Mouse (Mus musculus) liver, postnatal 0 days (tissue): ENCODE measurements around the gene Mb. TPM values are rescaled to one million over a fixed set of nuclear protein-coding genes. Genes with fewer than 3 reads are reported as not detected.

Experiments
- ATAC-seq: fragments of 200-750 bp; cut with Nextera tagmentation; 2 replicates; pipeline ENCODE4 v1.8.0; 2017; ENCODE audit warnings: mild to moderate bottlenecking, moderate library complexity
- DNase-seq: peaks from one replicate; pipeline ENCODE4 v3.0.0-alpha.2; 2016
- H3K27ac ChIP-seq: fragments of 300-500 bp; sonication (generic); 2 replicates; pipeline ENCODE4 v1.5.1; 2014; ENCODE audit warnings: antibody characterized with exemption, moderate library complexity, mild to moderate bottlenecking, low read depth
- H3K27me3 ChIP-seq: fragments of 300-500 bp; sonication (generic); 2 replicates; pipeline ENCODE4 v1.6.1; 2014; ENCODE audit warnings: low read length, control low read depth, mixed read lengths; ENCODE audit not compliant: insufficient read depth
- H3K36me3 ChIP-seq: fragments of 300-500 bp; sonication (generic); replicated peaks from 2 replicates; pipeline ENCODE4 v1.6.1; 2014; ENCODE audit warnings: mild to moderate bottlenecking, control low read depth, low read length, moderate library complexity, mixed read lengths; ENCODE audit not compliant: insufficient read depth
- H3K4me1 ChIP-seq: fragments of 300-500 bp; sonication (generic); 2 replicates; pipeline ENCODE4 v1.6.1; 2014; ENCODE audit warnings: antibody characterized with exemption, mild to moderate bottlenecking, control low read depth; ENCODE audit not compliant: insufficient read depth
- H3K4me2 ChIP-seq: fragments of 300-500 bp; sonication (generic); 2 replicates; pipeline ENCODE4 v1.6.1; 2014; ENCODE audit warnings: low read depth, mild to moderate bottlenecking, low read length, moderate library complexity, mixed read lengths
- H3K4me3 ChIP-seq: fragments of 300-500 bp; sonication (generic); 2 replicates; pipeline ENCODE4 v1.5.1; 2014; ENCODE audit warnings: low read depth, low read length
- H3K9ac ChIP-seq: fragments of 300-500 bp; sonication (generic); replicated peaks from 2 replicates; pipeline ENCODE4 v1.6.1; 2014; ENCODE audit warnings: mild to moderate bottlenecking, moderate library complexity
- H3K9me3 ChIP-seq: fragments of 300-500 bp; sonication (generic); 2 replicates; pipeline ENCODE4 v1.6.1; 2016; ENCODE audit warnings: mild to moderate bottlenecking, control low read depth, low read length, mixed read lengths
- CTCF ChIP-seq: sonication (generic); IDR thresholded peaks from 2 replicates; pipeline ENCODE4 v1.5.1; 2016; ENCODE audit warnings: antibody characterized with exemption, low read depth
- EP300 ChIP-seq: IDR thresholded peaks from 2 replicates; pipeline ENCODE4 v1.6.1; 2016; ENCODE audit warnings: antibody characterized with exemption, low read depth, mild to moderate bottlenecking
- WGBS: fragments of 180-500 bp; shearing (Covaris S2); extraction: QIAGEN DNeasy Blood & Tissue Kit; methylation state at CpG from one replicate; pipeline ENCODE4 v1.1.7; 2014; ENCODE audit not compliant: insufficient replicate concordance; 5-methylcytosine and 5-hydroxymethylcytosine counted together
- polyA plus RNA-seq: library from polyadenylated mRNA; unstranded; fragments of >200 nt; fragmentation: Nextera tagmentation; extraction: Ambion mirVana; gene quantifications from 2 replicates; pipeline ENCODE4 v1.2.1, GENCODE M21; 2015

Gene Mb
- polyA plus RNA-seq, 1 experiment from 2014 or later: 0.15 TPM

DNA sequence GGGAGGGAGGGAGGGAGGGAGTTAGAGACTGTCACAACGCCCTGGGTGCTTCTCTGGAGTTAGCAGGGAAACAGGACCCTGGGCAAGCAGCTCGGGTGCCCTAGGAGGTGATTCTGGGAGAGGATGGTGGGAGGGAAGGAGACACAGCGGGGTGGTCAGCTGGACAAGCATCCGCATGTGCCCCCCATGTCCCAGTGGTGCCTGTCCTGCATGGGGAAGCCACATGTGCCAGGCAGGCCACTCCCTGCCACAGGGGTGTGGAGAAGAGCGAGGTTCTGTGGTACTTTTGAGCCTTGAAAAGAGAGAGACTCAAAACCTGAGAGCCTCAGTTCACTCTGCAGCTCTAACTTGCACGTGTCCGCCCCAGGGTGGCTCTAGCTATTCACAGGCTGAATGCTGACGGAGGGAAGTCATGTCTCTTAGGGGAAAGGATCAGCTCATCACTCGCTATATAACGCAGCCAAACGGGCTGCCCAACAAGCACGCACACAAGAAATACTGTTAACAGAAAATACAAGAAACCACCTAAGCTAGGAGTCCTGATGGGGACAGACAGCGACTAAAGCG is 28.9 kb upstream of the Mb start:
- H3K4me1 ChIP-seq: peaks cover 2% of the 10 kb centered on the region; the same call in 1 of the 2 replicates
- ATAC-seq: no peak
- WGBS: 76% methylated on average over 14 of the region's 14 CpGs
- H3K36me3 ChIP-seq: peaks cover 11% of the 10 kb centered on the region
- H3K4me3 ChIP-seq: no peak overlapping the region
- H3K9me3 ChIP-seq: no peaks in the 10 kb centered on the region
- H3K27me3 ChIP-seq: no peaks in the 10 kb centered on the region
- no peak for TF ChIP-seq EP300
- no peak for TF ChIP-seq CTCF
- DNase-seq: no peak
- H3K4me2 ChIP-seq: no peak overlapping the region
- H3K9ac ChIP-seq: no peak overlapping the region
- H3K27ac ChIP-seq: no peak overlapping the region

- H3K9ac ChIP-seq: no peak overlapping the region
- no peak overlapping the region for H3K4me2 ChIP-seq
- H3K36me3 ChIP-seq: peaks cover 11% of the 10 kb centered on the region
- H3K27me3 ChIP-seq: no peaks in the 10 kb centered on the region
- 68% methylated on average over 3 of the region's 3 CpGs for WGBS
- DNase-seq (no peak), ATAC-seq (no peak)
- no peaks in the 10 kb centered on the region for H3K9me3 ChIP-seq
- peak overlapping the region; percentile 8 for H3K27ac ChIP-seq
- no peak overlapping the region for H3K4me3 ChIP-seq
- H3K4me1 ChIP-seq: peaks cover 3% of the 10 kb centered on the region; the same call in 1 of the 2 replicates
- TF ChIP-seq EP300 (no peak), CTCF (no peak)
These were observed 28.3 kb upstream of the Mb start for GRCm38 (mm10) chr15:77078786-77079185.

GRCm38 (mm10) chr15:77077906-77078305 is 27.4 kb upstream of the Mb start:
- WGBS: 65% methylated on average over 9 of the region's 9 CpGs
- peaks cover 9% of the 10 kb centered on the region for H3K36me3 ChIP-seq
- DNase-seq: peak; percentile 55

DNA sequence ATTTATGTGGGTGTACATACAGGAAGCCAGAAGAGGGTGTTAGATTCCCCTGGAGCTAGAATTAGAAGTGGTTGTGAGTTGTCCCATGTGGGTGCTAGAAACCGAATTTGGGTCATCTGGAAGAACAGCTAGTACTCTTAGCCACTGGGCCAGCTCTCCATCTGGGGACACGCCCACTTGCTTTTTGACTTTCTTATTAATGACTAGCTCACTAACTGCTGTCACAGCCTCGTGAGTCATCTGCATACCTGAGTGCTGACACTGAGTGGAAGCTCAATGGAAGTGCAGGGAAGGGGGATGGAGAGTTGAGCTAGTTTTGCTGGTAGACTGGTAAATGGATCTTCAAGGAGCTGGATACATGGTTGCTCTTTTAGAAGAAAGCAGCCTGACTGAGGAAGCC is 26.1 kb upstream of the Mb start:
- H3K9me3 ChIP-seq: no peaks in the 10 kb centered on the region
- H3K27me3 ChIP-seq: no peaks in the 10 kb centered on the region
- DNase-seq: no peak
- H3K4me3 ChIP-seq: no peak overlapping the region
- no peak overlapping the region for H3K27ac ChIP-seq
- 0 out of 2 replicates have a peak, but pooled peaks cover 4% of the 10 kb centered on the region for H3K36me3 ChIP-seq
- H3K4me2 ChIP-seq: no peak overlapping the region
- no peak overlapping the region for H3K9ac ChIP-seq
- no peak for ATAC-seq
- H3K4me1 ChIP-seq: peaks cover 18% of the 10 kb centered on the region
- TF ChIP-seq CTCF (no peak), EP300 (no peak)
- WGBS: 71% methylated on average over 3 of the region's 3 CpGs

More at GRCm38 (mm10) chr15:77077906-77078305, 27.4 kb upstream of the Mb start:
- Histone ChIP-seq H3K4me2 (no peak overlapping the region), H3K9ac (no peak overlapping the region), H3K27me3 (no peaks in the 10 kb centered on the region), H3K27ac (peak overlapping the region; percentile 72), H3K4me3 (no peak overlapping the region), H3K4me1 (peaks cover 7% of the 10 kb centered on the region), H3K9me3 (no peaks in the 10 kb centered on the region)
- ATAC-seq: peak; percentile 88
- no peak for TF ChIP-seq EP300
- no peak for TF ChIP-seq CTCF

DNA sequence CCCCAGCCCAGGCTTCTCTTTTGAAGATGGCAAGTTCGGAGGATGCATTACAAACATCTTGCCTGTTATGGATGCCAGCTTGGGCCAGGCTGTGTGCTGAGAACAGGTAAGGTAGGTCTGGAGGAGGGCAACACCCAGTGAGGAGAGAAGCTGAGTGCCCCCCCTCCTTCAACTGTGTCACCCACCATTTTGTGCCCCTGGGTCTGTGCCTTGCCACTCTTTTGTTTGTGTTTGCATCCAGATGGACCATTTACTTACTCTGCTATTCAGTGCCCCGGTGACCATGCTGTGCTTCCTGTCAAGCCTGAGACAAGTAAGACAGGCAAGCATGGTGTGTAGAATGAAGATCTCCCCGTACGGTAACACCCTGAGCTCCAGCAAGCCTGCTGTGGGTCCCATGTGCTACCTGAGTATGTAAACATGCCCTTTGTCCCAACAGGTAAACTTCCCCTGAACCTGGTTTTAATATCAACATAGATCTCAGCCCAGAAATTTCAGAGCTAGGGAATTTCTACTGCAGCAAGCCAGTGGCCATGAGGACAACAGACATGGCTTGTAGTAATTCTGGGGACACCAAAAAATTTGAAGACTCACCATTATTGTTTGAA is 22.2 kb upstream of the Mb start:
- DNase-seq (no peak), ATAC-seq (peak; percentile 70)
- H3K27ac ChIP-seq: peak overlapping the region; percentile 48
- H3K27me3 ChIP-seq: no peaks in the 10 kb centered on the region
- no peak overlapping the region for H3K9ac ChIP-seq
- no peaks in the 10 kb centered on the region for H3K36me3 ChIP-seq
- no peak for TF ChIP-seq EP300
- TF ChIP-seq CTCF: no peak
- H3K4me3 ChIP-seq: no peak overlapping the region
- peaks cover 18% of the 10 kb centered on the region for H3K4me1 ChIP-seq
- H3K4me2 ChIP-seq: no peak overlapping the region
- 66% methylated on average over 4 of the region's 4 CpGs for WGBS
- H3K9me3 ChIP-seq: no peaks in the 10 kb centered on the region

- Histone ChIP-seq H3K36me3 (no peaks in the 10 kb centered on the region), H3K4me1 (peaks cover 18% of the 10 kb centered on the region), H3K4me3 (no peak overlapping the region), H3K27me3 (no peaks in the 10 kb centered on the region), H3K9ac (no peak overlapping the region), H3K27ac (no peak overlapping the region), H3K9me3 (no peaks in the 10 kb centered on the region), H3K4me2 (no peak overlapping the region)
- ATAC-seq (peak; percentile 8; the same call in 1 of the 2 replicates), DNase-seq (peak; percentile 54)
- 4% methylated on average over 10 of the region's 10 CpGs for WGBS
- no peak for TF ChIP-seq EP300
- peak; percentile 57 for TF ChIP-seq CTCF
These were observed 21.0 kb upstream of the Mb start for GRCm38 (mm10) chr15:77071501-77071900.
